Mouse (Mus musculus): ENCODE data around the gene Asb8. TPM values are rescaled to one million over a fixed set of nuclear protein-coding genes. Genes with fewer than 3 reads are reported as not detected.

The Asb8 gene
- polyA plus RNA-seq, 1 experiment: 52.2 TPM

DNA sequence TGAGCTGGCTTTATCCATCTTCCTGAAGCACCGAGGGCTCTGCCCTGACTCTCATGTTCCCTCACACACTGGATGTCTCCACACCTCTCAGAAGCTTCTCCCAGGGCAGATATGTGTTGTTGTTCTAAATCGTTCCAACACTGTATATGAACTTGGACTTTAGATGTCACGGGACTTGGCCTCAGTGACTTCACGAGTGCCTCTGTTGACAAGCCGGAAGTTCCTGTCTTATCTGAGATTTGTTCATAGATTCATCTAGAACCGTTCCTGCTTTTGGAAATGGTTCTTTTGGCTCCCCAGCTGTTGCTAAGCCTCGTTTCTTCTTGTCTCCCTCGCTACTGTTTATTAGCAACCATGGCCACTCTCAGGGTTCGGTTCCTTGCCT is 49.7 kb downstream of the Asb8 start:
- no peak for TF ChIP-seq CTCF (IDR thresholded peaks at IDR 0.05; ENCODE audit: borderline replicate concordance, control insufficient read depth, extremely low read depth, insufficient read depth, low read length, poor library complexity)
- no peak for TF ChIP-seq POLR2A (IDR thresholded peaks at IDR 0.05; ENCODE audit: control insufficient read depth, extremely low read depth, insufficient read depth, low read length, poor library complexity)
- no peak overlapping the region for H3K4me3 ChIP-seq (ENCODE audit: control insufficient read depth, insufficient read depth, low read length)
- 96% methylated on average over 9 of the region's 9 CpGs for WGBS
- H3K27ac ChIP-seq (ENCODE audit: control insufficient read depth, insufficient read depth, low read length): no peak overlapping the region
- H3K27me3 ChIP-seq (ENCODE audit: control insufficient read depth, insufficient read depth, low read length): no peaks in the 10 kb centered on the region
- H3K4me1 ChIP-seq (replicated peaks; ENCODE audit: control insufficient read depth, insufficient read depth, low read length): no peaks in the 10 kb centered on the region
- DNase-seq: no peak
- no peaks in the 10 kb centered on the region for H3K36me3 ChIP-seq (ENCODE audit: control insufficient read depth, insufficient read depth, low read length)

DNA sequence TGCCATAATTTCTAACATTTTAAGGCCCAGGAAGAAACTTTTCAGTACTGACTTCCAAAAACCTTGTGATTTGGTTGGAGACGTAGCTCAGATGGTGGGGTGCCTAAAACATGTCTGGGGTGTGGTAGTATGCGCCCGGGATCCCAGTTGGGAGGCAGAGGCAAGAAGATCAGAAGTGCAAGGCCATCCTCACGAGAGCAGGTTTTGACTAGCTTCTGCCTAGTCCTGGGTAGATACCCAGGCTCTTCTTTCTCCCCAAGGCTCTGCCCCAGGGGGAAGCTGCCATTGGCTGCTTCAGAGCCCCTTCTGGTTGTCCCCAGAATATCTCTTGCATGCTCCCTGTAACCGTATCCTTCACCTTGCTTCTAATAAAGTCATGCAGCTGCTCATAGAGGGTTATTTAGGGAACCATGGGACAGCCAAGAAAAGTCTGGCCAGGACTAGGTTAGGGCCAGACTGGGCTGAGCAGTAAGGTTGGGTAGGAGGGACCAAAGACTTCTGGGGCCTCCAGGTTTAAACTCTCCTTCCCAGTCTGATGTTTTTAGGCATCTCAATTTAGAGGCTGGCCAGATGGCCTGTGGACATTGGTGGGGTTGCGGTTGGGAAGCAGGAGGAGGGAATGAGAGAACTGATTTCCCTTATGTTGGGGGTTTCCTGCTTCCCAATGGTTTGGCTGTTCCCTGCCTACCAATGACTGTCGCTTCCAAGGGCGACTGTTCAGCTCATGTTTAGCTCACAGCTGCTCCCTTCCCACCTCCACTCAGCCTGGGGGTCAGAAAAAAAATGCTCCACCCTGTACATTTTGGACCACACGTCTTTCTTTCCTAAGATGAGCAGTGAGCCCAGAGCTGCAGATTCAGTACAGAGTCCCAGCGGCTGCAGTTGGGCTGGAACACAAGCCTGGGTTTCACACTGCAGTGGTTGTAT is 50.3 kb downstream of the Asb8 start:
- no peak for TF ChIP-seq CTCF (IDR thresholded peaks at IDR 0.05; ENCODE audit: borderline replicate concordance, control insufficient read depth, extremely low read depth, insufficient read depth, low read length, poor library complexity)
- no peak for TF ChIP-seq POLR2A (IDR thresholded peaks at IDR 0.05; ENCODE audit: control insufficient read depth, extremely low read depth, insufficient read depth, low read length, poor library complexity)
- Histone ChIP-seq H3K4me3 (ENCODE audit: control insufficient read depth, insufficient read depth, low read length) (no peak overlapping the region), H3K36me3 (ENCODE audit: control insufficient read depth, insufficient read depth, low read length) (no peaks in the 10 kb centered on the region), H3K27me3 (ENCODE audit: control insufficient read depth, insufficient read depth, low read length) (no peaks in the 10 kb centered on the region), H3K4me1 (replicated peaks; ENCODE audit: control insufficient read depth, insufficient read depth, low read length) (no peaks in the 10 kb centered on the region), H3K27ac (ENCODE audit: control insufficient read depth, insufficient read depth, low read length) (no peak overlapping the region)
- DNase-seq: no peak
- 93% methylated on average over 10 of the region's 10 CpGs for WGBS

DNA sequence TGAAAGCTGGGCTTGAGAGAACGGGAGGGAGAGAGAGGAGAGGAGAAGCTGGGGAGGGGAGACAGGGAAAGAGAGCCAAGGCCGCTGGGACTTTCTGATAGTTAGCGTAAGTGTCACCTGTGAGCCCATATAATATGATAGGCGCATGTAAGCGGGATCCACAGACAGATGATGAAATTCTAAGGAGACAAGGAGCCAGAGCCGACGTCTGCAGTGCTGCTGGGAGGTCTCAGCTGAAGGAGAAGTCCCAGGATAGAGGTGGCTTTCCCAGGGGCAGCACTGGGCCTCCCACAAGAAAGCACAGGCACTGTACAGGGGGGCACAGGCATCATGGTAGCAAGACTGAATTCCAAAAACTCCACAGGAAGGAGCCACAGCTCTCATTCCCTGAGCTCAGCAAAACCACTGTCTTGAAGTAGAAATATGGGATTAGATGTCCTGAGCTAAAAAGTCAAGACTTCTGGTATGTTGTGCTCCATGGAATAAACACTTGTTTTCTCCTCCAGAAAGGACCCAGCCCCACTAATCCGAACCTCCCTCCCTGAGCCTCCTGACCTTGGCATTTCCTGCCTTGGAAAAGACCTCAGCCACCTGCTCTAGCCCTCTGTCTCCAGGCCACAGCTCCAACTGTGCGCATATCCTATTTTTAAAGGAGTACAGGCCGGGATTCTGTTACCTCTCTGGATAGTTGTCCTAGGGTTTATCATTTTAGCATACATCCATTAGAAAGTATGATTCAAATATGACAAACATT is 51.1 kb downstream of the Asb8 start:
- Histone ChIP-seq H3K36me3 (ENCODE audit: control insufficient read depth, insufficient read depth, low read length) (no peaks in the 10 kb centered on the region), H3K4me3 (ENCODE audit: control insufficient read depth, insufficient read depth, low read length) (no peak overlapping the region), H3K27ac (ENCODE audit: control insufficient read depth, insufficient read depth, low read length) (no peak overlapping the region), H3K4me1 (replicated peaks; ENCODE audit: control insufficient read depth, insufficient read depth, low read length) (no peaks in the 10 kb centered on the region), H3K27me3 (ENCODE audit: control insufficient read depth, insufficient read depth, low read length) (no peaks in the 10 kb centered on the region)
- TF ChIP-seq CTCF (IDR thresholded peaks at IDR 0.05; ENCODE audit: borderline replicate concordance, control insufficient read depth, extremely low read depth, insufficient read depth, low read length, poor library complexity) (no peak), POLR2A (IDR thresholded peaks at IDR 0.05; ENCODE audit: control insufficient read depth, extremely low read depth, insufficient read depth, low read length, poor library complexity) (no peak)
- DNase-seq: no peak
- 94% methylated on average over 10 of the region's 10 CpGs for WGBS

DNA sequence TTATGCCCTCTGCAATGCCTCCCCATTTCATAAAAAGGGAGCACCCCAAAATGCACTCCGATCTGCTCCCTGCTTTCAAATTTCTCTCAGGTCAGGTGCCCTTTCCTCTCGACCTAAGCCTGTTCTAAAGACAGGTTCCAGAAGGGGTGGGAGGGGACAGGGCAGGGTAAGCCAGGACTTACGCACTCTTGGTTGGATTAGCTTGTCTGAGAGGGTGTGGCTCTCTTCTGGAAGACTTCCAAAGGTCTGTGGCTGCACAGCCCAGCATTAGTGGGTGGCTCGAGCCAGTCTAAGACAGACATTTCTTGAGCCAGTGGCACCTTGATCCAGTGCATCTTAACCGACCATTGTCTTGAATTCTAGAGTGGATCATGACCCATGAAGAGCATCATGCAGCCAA is 53.6 kb downstream of the Asb8 start:
- TF ChIP-seq POLR2A (IDR thresholded peaks at IDR 0.05; ENCODE audit: control insufficient read depth, extremely low read depth, insufficient read depth, low read length, poor library complexity) (no peak), CTCF (IDR thresholded peaks at IDR 0.05; ENCODE audit: borderline replicate concordance, control insufficient read depth, extremely low read depth, insufficient read depth, low read length, poor library complexity) (no peak)
- Histone ChIP-seq H3K4me3 (ENCODE audit: control insufficient read depth, insufficient read depth, low read length) (no peak overlapping the region), H3K4me1 (replicated peaks; ENCODE audit: control insufficient read depth, insufficient read depth, low read length) (peaks cover 5% of the 10 kb centered on the region), H3K27ac (ENCODE audit: control insufficient read depth, insufficient read depth, low read length) (no peak overlapping the region), H3K27me3 (ENCODE audit: control insufficient read depth, insufficient read depth, low read length) (no peaks in the 10 kb centered on the region), H3K36me3 (ENCODE audit: control insufficient read depth, insufficient read depth, low read length) (no peaks in the 10 kb centered on the region)
- DNase-seq: no peak
- 82% methylated on average over 5 of the region's 5 CpGs for WGBS

DNA sequence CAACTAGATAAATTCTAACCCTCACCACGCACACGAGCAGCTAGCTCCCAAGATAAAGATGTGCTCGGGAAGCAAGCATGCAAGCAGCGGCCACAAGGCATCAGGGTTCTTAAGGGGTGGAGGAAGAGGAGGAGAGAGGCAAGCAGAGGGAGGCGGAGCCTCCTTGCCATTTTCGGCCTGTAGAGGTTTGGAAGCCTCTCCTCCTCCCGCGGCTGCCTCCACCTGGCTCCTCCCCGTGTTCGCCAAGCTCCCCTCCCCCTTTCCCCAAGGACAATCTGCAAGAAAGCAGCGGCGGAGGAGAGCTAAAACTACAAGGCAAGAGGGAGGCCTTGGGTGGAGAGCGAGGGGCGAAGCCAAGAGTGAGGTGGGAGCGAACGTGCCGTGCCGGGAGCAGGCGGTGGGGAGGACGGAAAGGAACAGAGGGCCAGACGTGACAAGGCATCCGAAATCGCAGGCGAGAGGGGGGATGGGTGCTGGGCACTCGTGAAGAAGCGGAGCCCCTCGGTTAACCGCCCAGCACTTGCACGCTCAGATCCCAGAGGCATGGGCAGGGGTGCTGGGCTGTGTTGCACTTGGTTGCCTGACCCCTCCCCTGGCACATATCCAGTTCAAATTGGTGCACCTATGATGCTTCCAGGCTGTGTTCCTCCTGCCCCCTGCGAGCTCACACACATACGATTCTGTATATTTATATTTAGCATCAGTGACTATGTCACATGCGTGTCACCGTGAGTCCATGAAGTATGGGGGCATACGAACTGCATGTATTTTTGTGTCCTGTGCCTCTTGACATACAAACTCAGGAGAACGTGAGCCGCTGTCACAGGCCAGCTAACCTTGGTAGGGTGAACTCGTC is 56.9 kb downstream of the Asb8 start:
- 2% methylated on average over 37 of the region's 37 CpGs for WGBS
- H3K36me3 ChIP-seq (ENCODE audit: control insufficient read depth, insufficient read depth, low read length): no peaks in the 10 kb centered on the region
- H3K4me3 ChIP-seq (ENCODE audit: control insufficient read depth, insufficient read depth, low read length): peak overlapping the region; percentile 94
- no peak overlapping the region for H3K27ac ChIP-seq (ENCODE audit: control insufficient read depth, insufficient read depth, low read length)
- TF ChIP-seq POLR2A (IDR thresholded peaks at IDR 0.05; ENCODE audit: control insufficient read depth, extremely low read depth, insufficient read depth, low read length, poor library complexity) (0 out of 2 replicates have a peak, but pooled peaks have one; percentile 35), CTCF (IDR thresholded peaks at IDR 0.05; ENCODE audit: borderline replicate concordance, control insufficient read depth, extremely low read depth, insufficient read depth, low read length, poor library complexity) (0 out of 2 replicates have a peak, but pooled peaks have one; percentile 45)
- peaks cover 5% of the 10 kb centered on the region for H3K4me1 ChIP-seq (replicated peaks; ENCODE audit: control insufficient read depth, insufficient read depth, low read length)
- no peaks in the 10 kb centered on the region for H3K27me3 ChIP-seq (ENCODE audit: control insufficient read depth, insufficient read depth, low read length)
- peak; percentile 79 for DNase-seq
